Mouse (Mus musculus) adrenal gland, postnatal 25 days (tissue): ENCODE measurements at regions not wholly inside any gene's neighbourhood (a gene's known extent, or its start where the extent isn't known, plus 50 kb on each side); places are given as distances from the start of the nearest gene placed in this dataset.
"Not testable (repeated sequence)": the region's sequence is repeated elsewhere in the genome, so short reads cannot be mapped to it uniquely, and the experiment has no call there.

ENCODE experiments used
- DNase-seq: peaks from one replicate; pipeline ENCODE4 v3.0.0; 2021; ENCODE audit warnings: mixed read lengths

GRCm38 (mm10) chr3:147824451-147824850 lies 972.3 kb downstream of the Ttll7 start:
- DNase-seq: no peak

DNA sequence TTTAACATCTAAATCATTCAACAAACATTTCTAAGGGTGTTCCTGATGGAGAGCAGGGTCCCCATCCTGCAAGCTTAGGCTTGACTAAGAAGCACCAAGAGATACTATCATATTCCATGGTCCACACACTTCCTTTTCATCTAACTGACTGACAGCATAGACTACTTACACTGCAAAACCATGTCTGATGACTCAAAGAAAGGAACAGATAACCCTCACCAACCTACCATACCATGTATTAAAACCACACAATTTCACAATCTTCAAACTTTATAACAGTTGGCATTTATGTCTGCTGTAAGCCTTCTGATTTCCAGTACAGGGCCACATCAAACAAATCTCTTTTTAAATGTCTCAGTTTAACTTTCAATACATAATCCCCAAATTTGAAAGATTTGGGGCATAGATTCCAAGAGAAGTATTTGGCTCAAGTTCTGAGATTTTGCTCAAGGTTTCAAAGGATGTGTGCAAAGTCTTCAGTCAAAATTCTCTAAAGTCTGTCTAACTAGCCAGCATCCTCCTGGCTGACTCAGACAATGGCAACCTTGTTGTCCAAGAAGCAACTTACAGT lies 962.0 kb downstream of the Ttll7 start:
- DNase-seq: no peak

GRCm38 (mm10) chr3:147802546-147802945 lies 950.4 kb downstream of the Ttll7 start:
- DNase-seq: no peak

- no peak for DNase-seq
Measured at GRCm38 (mm10) chr3:147796524-147796923, 944.4 kb downstream of the Ttll7 start.

GRCm38 (mm10) chr3:147795116-147795515 lies 942.9 kb downstream of the Ttll7 start:
- no peak for DNase-seq

- no peak for DNase-seq
Measured at GRCm38 (mm10) chr3:147786555-147786954, 934.4 kb downstream of the Ttll7 start.

GRCm38 (mm10) chr3:147750842-147751191 lies 898.6 kb downstream of the Ttll7 start:
- no peak for DNase-seq

GRCm38 (mm10) chr3:147749939-147750841 lies 898.0 kb downstream of the Ttll7 start:
- no peak for DNase-seq

GRCm38 (mm10) chr3:147749442-147749841 lies 897.3 kb downstream of the Ttll7 start:
- DNase-seq: no peak

GRCm38 (mm10) chr3:147736673-147737439 lies 884.7 kb downstream of the Ttll7 start:
- DNase-seq: no peak

DNA sequence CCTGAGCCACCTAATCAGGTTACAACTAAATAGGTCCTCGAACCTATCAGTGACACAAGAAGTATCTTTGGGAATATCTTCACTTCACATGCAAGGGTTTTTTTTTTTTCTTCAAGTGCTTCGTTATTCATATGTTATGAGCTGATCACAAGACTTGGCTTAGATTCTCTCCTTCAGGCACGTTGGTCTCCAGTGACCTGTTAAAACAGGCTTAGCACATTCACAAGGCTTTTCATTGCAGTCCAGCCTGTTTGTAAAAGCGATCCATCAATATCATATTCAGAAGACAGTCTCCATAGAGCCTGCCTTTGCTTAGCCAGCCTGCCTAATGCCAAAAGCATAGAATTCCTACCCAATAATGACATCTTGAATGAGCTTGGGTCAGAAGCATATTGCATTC lies 864.2 kb downstream of the Ttll7 start:
- no peak for DNase-seq

GRCm38 (mm10) chr3:147707401-147707801 lies 855.2 kb downstream of the Ttll7 start:
- DNase-seq: no peak

DNA sequence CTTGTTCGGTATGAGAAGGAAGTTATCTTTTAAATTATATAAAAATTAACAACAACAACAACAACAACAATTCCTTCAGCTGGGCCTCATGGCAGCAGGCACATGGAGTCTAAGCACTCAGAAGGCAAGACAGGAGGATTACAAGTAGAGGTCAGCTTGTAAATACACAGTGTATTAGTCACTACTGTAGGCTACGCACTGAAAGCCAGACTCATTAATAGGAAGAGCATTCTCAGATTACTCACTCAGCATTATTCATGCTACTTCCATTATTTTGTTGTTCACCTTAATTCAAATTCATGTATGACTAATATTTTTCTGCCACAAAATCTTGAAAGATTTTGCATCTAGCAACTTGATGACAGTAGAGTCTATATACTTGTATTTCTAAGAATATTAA lies 831.6 kb downstream of the Ttll7 start:
- no peak for DNase-seq

- no peak for DNase-seq
Measured at GRCm38 (mm10) chr3:147680299-147680698, 828.1 kb downstream of the Ttll7 start.

DNA sequence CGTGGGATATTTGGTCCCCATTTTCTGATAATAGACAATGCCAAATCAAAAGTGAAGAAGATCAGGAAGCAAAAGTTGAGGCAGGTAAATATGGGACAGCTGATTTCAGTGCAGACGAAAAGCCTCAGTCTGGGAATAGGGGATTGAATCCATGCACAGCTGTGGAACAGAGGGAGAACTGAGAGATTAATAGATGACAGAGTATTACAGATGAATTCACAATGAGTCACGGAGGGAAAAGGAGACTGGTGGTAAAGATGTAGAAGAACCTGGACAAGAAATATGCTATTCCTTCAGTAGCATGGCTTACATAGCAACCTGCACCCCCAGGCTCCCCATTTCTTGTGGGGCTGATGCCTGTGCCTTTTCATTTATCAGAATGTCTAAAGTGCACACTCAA lies 810.4 kb downstream of the Ttll7 start:
- no peak for DNase-seq

GRCm38 (mm10) chr3:147652849-147653248 lies 800.7 kb downstream of the Ttll7 start:
- DNase-seq: no peak

DNA sequence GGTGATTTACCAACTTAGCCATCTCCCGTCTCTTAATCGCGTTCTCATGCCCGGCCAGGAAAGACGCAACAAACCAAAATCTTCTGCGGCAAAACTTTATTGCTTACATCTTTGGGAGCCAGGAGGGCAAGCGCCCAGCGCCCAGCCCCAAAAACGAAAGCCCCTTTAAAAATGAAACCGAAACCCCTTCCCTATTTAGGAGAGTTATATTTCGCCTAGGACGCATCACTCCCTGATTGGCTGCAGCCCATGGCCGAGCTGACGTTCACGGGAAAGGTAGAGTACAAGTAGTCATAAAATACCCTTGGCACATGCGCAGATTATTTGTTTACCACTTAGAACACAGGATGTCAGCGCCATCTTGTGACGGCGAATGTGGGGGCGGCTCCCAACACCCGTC lies 783.3 kb downstream of the Ttll7 start:
- not testable (repeated sequence) for DNase-seq

DNA sequence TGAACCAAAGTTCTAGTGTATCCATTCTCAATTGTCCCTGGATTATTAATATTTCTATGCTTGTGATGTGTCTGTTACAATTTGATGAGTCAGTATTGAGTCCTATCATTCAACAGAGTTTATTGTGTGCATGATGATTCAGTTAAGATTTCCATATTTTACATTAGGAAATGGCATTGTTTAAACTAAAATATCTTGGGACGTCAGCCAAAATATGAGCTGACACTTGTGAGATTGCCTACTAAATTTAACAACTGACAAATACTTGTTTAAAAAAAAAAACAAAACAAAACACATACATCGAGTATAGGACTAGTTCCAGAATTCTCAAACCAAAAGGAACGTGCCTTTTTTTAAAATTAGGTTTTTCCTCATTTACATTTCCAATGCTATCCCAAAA lies 779.0 kb downstream of the Ttll7 start:
- no peak for DNase-seq

DNA sequence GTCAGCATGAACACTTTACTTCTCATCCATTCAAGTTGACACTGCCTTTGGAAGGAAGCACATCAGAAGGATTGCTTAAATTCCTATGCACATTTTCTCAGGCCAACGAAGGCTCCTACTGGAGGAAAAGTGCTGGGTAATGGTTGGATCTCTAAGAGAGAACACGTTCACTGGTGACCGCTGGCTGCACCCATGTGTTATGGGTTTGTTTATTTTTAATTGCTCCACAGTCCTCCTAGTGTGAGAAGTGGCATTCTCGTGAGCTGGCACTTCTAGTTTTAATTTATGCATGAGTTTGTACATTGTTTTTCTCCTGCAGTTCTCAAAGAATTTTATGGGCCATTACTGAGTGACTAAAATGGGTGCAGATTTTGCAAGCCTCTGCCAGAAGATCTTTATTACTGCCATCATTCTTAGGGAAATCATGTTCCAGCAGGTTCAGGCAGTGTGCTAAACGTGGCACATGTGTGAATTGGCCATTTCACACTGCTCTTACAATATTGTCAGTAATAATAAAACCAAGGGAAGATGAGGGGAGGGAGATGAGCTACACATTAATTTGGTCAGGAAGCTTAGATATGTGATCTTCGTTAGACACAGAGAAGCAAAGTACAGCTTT lies 731.6 kb downstream of the Ttll7 start:
- DNase-seq: no peak

- no peak for DNase-seq
Measured at GRCm38 (mm10) chr3:147571850-147572249, 719.7 kb downstream of the Ttll7 start.

GRCm38 (mm10) chr3:147545329-147546006 lies 693.3 kb downstream of the Ttll7 start:
- no peak for DNase-seq

DNA sequence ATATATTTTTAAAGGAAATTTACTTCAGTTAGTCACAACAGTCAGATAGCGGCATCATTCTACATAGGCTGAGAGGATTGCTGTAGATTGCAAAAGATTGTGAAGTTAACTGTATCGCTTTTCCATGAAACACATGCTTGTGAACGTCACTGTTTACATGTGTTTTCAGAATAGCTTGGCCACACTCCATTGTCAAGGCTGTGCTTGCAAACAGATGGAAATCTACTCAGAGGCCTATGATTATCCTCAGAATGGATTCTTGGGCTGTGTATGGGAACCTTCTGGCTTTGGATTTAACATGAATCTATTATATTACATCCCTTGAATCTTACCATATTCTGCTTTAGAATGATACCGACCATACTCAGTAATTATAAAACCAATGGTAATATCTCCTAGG lies 690.1 kb downstream of the Ttll7 start:
- DNase-seq: no peak
